Mouse (Mus musculus): ENCODE measurements around the gene Itsn1.

The Itsn1 gene

DNA sequence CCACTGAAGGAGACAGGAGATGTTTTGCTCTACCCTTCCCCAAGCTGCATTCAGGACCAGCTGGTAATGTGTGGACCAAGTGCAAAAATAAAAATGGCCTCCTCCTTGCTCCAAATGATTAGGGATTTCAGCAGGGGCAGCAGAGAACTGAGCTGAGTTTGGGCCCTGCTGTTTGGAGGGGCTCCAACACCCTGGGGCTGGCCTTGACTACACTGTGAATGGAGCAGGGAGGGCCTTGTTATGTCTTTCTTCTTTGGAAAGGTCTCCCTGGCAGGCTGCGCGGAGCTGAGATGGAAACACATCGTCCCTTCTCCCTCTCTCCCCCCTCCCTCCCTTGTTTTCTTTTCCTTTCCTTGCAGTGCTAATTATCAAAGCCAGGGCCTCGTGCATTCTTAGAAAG, 189.4 kb downstream of the Itsn1 start:
- DNase-seq = no peak

DNA sequence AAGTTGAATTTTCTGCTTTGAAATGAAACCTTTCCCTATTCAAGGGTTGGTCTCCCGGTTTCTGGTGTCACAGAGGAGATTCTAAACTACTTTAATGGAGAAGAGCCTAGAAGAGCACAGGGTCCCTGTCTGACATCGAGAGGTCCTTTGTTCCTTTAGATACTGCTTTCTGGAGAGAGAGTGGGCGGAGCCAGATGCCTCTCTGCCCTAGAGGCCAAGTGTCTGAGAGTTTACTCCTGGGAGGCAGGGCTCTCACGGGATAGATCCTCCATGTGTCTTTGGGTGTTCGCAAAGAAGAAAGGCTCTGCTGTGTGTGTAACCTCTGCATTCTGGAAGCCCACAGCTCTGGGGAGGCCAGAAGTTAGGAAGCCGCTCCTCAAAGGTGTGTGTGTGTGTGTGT, 190.0 kb downstream of the Itsn1 start:
- DNase-seq = no peak

- no peak for DNase-seq
These were observed 192.3 kb downstream of the Itsn1 start for GRCm38 (mm10) chr16:91921340-91921739.

DNA sequence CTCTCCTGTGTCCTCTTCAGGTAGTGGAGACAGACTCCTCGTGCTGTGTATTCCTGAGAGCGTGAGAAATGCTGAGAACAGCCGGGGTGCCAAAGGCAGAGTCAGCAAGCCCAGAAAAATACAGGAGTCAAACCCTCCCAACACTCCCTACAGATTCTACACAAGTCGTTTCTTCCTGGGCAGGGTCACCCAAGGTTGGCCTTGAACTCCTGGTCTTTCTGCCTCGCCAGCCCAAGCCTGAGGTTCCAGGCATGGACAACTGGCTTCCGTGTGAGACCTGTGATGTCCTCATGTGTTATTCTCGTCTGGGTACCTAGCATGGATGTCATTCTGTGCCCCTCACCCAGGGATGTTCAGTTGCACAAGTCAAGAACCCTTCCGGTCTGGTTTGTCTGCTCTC, 193.9 kb downstream of the Itsn1 start:
- DNase-seq = no peak

- DNase-seq = no peak
These were observed 195.3 kb downstream of the Itsn1 start for GRCm38 (mm10) chr16:91924426-91924825.

GRCm38 (mm10) chr16:91927911-91928630, 199.0 kb downstream of the Itsn1 start:
- DNase-seq = peak in 1 of 2 experiments; percentile 5

DNA sequence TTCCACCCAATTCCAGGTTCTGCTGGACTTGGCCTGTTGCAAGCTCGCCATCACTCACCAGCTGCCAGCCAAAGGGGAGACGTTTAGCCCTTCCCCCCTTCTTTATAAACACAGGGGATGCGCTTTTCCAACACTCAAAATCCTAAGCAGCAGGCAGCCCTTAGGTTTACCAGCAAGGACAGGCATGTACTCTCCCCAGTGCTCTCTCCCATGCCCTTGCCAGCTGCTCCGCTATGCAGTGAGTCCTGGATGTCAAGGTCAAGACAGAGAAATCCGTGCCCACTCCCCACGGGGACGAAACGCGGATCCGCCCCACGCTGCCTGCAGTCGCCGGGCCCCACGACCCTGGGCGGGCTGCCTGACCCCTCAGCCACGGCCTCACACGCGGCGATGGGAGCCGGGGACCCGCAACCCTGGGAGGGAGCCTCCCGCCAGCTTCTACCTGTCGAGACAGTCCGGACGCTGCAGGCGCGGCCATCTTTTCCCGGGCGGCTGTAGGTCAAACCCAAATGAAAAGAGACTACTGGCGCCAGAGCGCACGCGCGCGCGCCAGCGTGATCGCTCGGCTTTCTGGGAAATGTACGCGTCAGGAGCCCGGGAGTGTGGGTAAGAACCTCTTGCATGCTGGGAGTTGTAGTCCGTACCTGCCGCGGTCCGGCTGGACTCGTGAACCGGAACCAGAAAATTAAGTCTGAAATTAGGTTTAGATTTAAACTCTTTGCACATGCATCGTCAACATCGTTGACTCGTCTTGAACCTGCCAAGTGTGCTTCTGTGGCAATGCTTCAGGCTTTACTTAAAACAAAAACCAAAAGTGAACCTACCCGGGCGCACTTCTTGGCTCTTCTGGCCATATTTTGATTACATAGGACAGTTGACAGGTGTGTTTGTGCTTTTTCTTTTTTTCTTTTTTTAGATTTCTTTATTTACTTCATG, 202.3 kb downstream of the Itsn1 start:
- peak; percentile 92 to 95 for DNase-seq

DNA sequence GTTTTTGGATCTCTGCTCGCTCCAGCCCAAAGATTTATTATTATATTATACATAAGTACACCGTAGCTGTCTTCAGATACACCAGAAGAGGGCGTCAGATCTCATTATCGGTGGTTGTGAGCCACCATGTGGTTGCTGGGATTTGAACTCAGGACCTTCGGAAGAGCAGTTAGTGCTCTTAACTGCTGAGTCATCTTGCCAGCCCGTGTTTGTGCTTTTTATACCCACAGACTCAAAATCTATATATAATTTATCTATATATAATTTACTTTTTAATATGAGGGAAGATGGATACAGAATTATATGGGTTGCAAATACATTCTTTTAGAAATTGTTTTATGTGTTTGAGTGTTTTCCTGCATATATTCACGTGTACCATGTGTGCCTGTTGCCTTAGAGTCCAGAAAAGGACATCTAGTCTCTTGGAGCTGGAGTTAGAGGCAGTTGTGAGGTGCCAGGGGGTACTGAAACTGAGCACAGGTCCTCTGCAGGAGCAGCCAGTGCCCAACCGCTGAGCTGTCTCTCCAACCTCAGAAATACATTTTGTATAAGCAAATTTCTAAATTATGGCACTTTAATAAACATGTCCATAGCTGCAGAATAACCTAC, 203.1 kb downstream of the Itsn1 start:
- DNase-seq = peak in 1 of 2 experiments; percentile 17

DNA sequence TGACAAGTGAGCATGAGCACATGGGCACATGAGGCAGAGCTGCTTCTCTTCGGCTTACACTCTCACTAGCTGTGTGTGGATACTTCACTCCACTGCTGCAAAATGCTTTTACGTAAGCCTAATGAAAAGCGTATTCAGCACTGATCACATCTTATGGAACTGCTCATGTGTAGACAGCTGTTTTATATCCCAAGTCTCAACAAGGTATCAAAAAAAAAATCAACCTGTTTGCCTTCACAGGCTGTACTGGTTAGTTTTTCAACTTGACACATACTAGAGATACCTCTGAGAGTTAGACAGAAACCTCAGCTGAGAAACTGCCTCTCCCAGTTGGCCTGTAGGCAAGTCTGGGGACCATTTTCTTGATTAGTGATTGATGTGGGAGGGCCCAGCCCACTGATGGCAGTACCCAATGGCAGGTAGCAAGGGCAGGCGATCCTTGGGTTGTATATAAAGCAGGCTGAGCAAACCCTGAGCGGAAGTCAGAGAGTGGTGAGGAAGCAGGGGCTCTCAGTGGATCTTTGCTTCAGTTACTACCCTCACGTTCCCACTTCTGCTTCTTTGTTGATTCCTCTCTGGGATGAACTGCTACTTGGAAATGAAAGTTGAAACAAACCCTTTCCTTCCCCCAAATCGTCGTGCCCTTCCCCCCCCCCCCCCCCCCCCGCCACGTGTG, 203.9 kb downstream of the Itsn1 start:
- peak in 1 of 2 experiments; percentile 6 for DNase-seq

GRCm38 (mm10) chr16:91935108-91935507, 206.0 kb downstream of the Itsn1 start:
- peak in 1 of 2 experiments; percentile 62 for DNase-seq

- peak in 1 of 2 experiments; percentile 3 for DNase-seq
These were observed 206.6 kb downstream of the Itsn1 start for GRCm38 (mm10) chr16:91935726-91936125.

GRCm38 (mm10) chr16:91936340-91937030, 207.4 kb downstream of the Itsn1 start:
- DNase-seq = peak; percentile 86 to 91

- peak in 1 of 2 experiments; percentile 6 for DNase-seq
These were observed 208.2 kb downstream of the Itsn1 start for GRCm38 (mm10) chr16:91937281-91937680.

DNA sequence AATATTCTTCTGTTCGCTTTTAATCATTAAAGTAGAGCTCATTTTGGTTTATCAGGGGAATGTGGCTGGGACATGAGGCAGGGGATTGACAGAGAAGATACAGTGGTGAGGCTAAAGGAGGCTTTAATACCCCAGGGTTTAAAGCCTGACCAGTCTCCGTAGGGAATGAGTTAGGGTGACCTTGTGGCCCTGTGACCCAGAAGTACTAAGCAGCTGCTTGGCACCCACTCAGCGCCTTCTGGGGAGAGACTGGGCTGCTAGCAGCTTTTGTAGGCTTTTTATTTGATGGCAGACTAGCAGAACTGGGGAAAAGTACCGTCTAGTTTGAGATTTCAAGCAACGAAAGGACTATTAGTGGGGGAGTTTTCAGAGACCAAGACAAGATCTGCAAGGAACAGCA, 209.1 kb downstream of the Itsn1 start:
- DNase-seq = no peak

DNA sequence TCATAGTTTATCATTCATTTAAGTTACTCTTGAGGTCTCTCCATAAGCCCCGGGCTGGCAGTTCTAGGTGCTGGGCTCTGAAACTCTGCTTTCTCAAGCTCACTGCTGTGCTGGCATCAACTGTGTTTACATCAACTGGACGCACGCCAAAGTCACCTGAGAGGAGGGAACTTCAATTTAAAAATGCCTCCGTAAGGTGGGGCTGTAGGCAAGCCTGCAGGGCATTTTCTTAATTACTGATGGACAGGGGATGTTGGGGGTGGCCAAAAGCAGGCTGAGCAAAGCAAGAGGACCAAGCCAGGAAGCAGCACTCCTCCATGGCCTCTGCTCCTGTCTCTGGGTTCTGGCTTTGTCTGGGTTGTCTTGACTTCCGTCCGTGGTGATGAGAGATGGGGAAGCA, 211.6 kb downstream of the Itsn1 start:
- peak in 1 of 2 experiments; percentile 9 for DNase-seq

DNA sequence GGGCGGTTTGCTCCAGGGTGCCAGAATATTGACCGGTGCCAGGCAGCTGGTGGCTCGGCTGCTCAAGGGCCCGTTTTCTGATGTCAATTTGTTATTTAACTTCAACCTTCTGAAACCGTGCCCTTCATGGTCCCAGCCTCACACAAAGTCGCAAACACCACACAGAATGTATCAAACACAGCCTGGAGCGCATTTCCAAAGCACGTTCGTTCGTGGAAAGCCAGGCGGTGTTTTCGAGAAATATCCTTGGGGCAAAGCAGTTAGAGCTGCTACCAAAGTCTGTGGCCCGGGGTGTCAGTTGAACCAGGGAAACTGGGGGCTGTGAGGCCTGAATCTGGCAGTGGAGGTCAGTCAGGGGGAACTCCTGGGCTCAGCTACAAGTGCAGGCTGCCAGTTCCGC, 213.1 kb downstream of the Itsn1 start:
- no peak for DNase-seq

GRCm38 (mm10) chr16:91946261-91946660, 217.2 kb downstream of the Itsn1 start:
- DNase-seq = no peak

DNA sequence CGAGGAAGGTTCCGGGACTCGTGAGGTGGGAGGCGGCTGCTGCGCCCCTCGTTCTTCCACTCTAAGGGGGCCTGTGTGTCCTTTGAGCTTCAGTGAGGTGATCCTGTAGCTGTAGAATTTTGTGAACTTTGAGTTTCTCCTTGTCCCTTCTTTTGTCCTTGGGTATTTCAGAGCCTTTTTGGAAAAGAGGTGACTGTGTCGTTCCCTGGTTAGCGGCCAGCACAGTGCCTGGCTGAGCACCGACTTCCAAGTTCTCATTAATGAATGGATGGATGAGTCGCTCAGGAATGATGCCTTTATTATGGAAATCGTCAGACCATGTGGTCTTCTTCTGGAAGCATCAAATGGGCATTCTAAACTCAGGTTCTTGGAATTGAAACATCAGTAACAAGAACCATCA, 218.0 kb downstream of the Itsn1 start:
- DNase-seq = no peak

DNA sequence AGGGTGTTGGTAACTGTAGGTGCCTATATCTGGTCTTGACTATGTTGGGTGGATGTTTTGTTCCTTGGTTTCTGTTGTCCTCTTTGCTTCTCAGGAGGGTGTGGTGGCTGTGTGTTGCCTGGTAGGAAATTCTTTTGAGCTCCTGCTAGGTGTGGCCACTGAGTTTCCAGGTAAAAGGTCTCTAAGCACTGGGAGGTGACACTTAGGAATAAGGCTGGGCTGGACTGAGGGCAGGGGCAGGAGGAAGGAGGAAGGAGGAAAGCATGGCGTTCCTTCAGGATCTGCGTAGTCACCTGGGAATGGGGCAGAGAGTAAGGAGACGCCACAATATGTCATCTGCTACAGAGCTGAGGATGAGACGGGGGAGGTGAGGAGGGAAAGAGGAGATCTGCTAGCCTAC, 224.9 kb downstream of the Itsn1 start:
- DNase-seq = no peak

GRCm38 (mm10) chr16:91954766-91955165, 225.7 kb downstream of the Itsn1 start:
- DNase-seq = no peak

GRCm38 (mm10) chr16:91962204-91962893, 233.3 kb downstream of the Itsn1 start:
- DNase-seq = peak; percentile 36 to 52

Measured in cerebellum, adult 18-20 months (tissue).